Mouse (Mus musculus): ENCODE results near the gene Lrrc8a. TPM values are rescaled to one million over a fixed set of nuclear protein-coding genes. Genes with fewer than 3 reads are reported as not detected.

Gene Lrrc8a
- polyA plus RNA-seq, 1 experiment from 2014 or later = 62.2 TPM

GRCm38 (mm10) chr2:30256616-30257350, 19.3 kb downstream of the Lrrc8a start:
- 98% methylated on average over 30 of the region's 30 CpGs for WGBS
- Histone ChIP-seq H3K4me1 (ENCODE audit: control insufficient read depth, insufficient read depth, low read length) (no peaks in the 10 kb centered on the region), H3K27ac (ENCODE audit: low read depth, low read length) (no peak overlapping the region), H3K4me3 (ENCODE audit: low read depth, low read length) (no peak overlapping the region), H3K27me3 (ENCODE audit: control insufficient read depth, insufficient read depth, low read length) (no peaks in the 10 kb centered on the region), H3K4me2 (ENCODE audit: low read depth, low read length) (no peak overlapping the region), H3K9me3 (ENCODE audit: control insufficient read depth, low read length) (no peaks in the 10 kb centered on the region), H3K9ac (replicated peaks; ENCODE audit: low read depth, low read length) (no peak overlapping the region), H3K36me3 (ENCODE audit: control insufficient read depth, insufficient read depth, low read length) (peaks cover 47% of the 10 kb centered on the region)
- no peak for ATAC-seq (ENCODE audit: low read depth)

DNA sequence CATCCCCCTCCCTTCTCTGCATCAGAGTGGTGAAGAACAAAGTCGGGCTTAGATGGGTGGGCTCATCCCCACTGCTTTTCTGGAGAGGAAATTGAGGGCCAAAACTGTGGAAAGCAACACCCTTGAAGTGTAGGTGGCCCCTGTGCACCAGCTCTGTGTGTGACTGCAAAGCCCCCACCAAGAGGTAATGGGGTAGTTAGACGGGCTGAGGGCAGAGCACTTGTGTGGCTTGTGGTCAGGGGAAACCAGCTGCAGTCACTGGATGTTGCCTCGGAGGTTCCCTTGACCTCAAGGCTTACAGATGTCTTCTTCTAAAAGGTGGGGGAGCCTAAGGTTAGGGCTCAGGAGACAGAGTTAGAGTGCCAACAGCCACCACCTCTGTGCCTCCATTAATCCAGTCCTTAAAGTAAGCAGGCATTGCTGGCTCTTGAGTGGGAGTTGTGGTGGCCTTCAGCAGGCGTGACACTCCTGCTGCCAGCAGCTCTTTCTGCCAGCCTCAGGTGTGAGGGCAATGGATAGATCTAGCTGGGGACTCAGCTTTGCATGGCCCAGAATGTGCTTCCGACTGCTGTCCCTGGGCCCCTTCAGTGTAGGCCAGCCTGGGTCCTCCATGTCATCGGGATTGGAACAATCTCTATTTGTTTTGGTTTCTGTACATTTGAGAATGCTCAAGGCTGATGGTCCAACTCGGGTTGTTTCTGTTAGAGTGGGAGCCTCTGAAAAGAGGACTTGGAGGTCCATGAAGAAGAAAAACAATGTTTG, 20.4 kb downstream of the Lrrc8a start:
- no peaks in the 10 kb centered on the region for H3K9me3 ChIP-seq (ENCODE audit: control insufficient read depth, low read length)
- no peak overlapping the region for H3K9ac ChIP-seq (replicated peaks; ENCODE audit: low read depth, low read length)
- ATAC-seq (ENCODE audit: low read depth) = no peak
- no peaks in the 10 kb centered on the region for H3K4me1 ChIP-seq (ENCODE audit: control insufficient read depth, insufficient read depth, low read length)
- H3K27me3 ChIP-seq (ENCODE audit: control insufficient read depth, insufficient read depth, low read length) = no peaks in the 10 kb centered on the region
- no peak overlapping the region for H3K27ac ChIP-seq (ENCODE audit: low read depth, low read length)
- H3K36me3 ChIP-seq (ENCODE audit: control insufficient read depth, insufficient read depth, low read length) = peaks cover 51% of the 10 kb centered on the region
- no peak overlapping the region for H3K4me3 ChIP-seq (ENCODE audit: low read depth, low read length)
- 94% methylated on average over 7 of the region's 7 CpGs for WGBS
- no peak overlapping the region for H3K4me2 ChIP-seq (ENCODE audit: low read depth, low read length)

GRCm38 (mm10) chr2:30258600-30258999, 21.1 kb downstream of the Lrrc8a start:
- peaks cover 57% of the 10 kb centered on the region for H3K36me3 ChIP-seq (ENCODE audit: control insufficient read depth, insufficient read depth, low read length)
- no peak overlapping the region for H3K4me2 ChIP-seq (ENCODE audit: low read depth, low read length)
- no peak overlapping the region for H3K9ac ChIP-seq (replicated peaks; ENCODE audit: low read depth, low read length)
- no peak for ATAC-seq (ENCODE audit: low read depth)
- H3K9me3 ChIP-seq (ENCODE audit: control insufficient read depth, low read length) = no peaks in the 10 kb centered on the region
- 97% methylated on average over 4 of the region's 4 CpGs for WGBS
- H3K4me1 ChIP-seq (ENCODE audit: control insufficient read depth, insufficient read depth, low read length) = 0 out of 2 replicates have a peak, but pooled peaks cover 3% of the 10 kb centered on the region
- H3K27ac ChIP-seq (ENCODE audit: low read depth, low read length) = no peak overlapping the region
- no peaks in the 10 kb centered on the region for H3K27me3 ChIP-seq (ENCODE audit: control insufficient read depth, insufficient read depth, low read length)
- no peak overlapping the region for H3K4me3 ChIP-seq (ENCODE audit: low read depth, low read length)

- Histone ChIP-seq H3K4me2 (ENCODE audit: low read depth, low read length) (no peak overlapping the region), H3K36me3 (ENCODE audit: control insufficient read depth, insufficient read depth, low read length) (peaks cover 61% of the 10 kb centered on the region), H3K27ac (ENCODE audit: low read depth, low read length) (no peak overlapping the region), H3K9ac (replicated peaks; ENCODE audit: low read depth, low read length) (no peak overlapping the region), H3K27me3 (ENCODE audit: control insufficient read depth, insufficient read depth, low read length) (no peaks in the 10 kb centered on the region), H3K4me1 (ENCODE audit: control insufficient read depth, insufficient read depth, low read length) (0 out of 2 replicates have a peak, but pooled peaks cover 3% of the 10 kb centered on the region), H3K4me3 (ENCODE audit: low read depth, low read length) (no peak overlapping the region), H3K9me3 (ENCODE audit: control insufficient read depth, low read length) (no peaks in the 10 kb centered on the region)
- 91% methylated on average over 15 of the region's 15 CpGs for WGBS
- no peak for ATAC-seq (ENCODE audit: low read depth)
Measured at GRCm38 (mm10) chr2:30259131-30260064, 21.9 kb downstream of the Lrrc8a start.

GRCm38 (mm10) chr2:30261064-30261736, 23.7 kb downstream of the Lrrc8a start:
- Histone ChIP-seq H3K4me2 (ENCODE audit: low read depth, low read length) (no peak overlapping the region), H3K36me3 (ENCODE audit: control insufficient read depth, insufficient read depth, low read length) (peaks cover 48% of the 10 kb centered on the region), H3K27ac (ENCODE audit: low read depth, low read length) (no peak overlapping the region), H3K4me1 (ENCODE audit: control insufficient read depth, insufficient read depth, low read length) (peaks cover 6% of the 10 kb centered on the region; the same call in 1 of the 2 replicates), H3K9ac (replicated peaks; ENCODE audit: low read depth, low read length) (no peak overlapping the region), H3K27me3 (ENCODE audit: control insufficient read depth, insufficient read depth, low read length) (no peaks in the 10 kb centered on the region), H3K4me3 (ENCODE audit: low read depth, low read length) (no peak overlapping the region), H3K9me3 (ENCODE audit: control insufficient read depth, low read length) (no peaks in the 10 kb centered on the region)
- WGBS = 94% methylated on average over 4 of the region's 4 CpGs
- ATAC-seq (ENCODE audit: low read depth) = no peak

GRCm38 (mm10) chr2:30261921-30262839, 24.7 kb downstream of the Lrrc8a start:
- ATAC-seq (ENCODE audit: low read depth) = no peak
- Histone ChIP-seq H3K4me1 (ENCODE audit: control insufficient read depth, insufficient read depth, low read length) (peaks cover 6% of the 10 kb centered on the region; the same call in 1 of the 2 replicates), H3K4me2 (ENCODE audit: low read depth, low read length) (no peak overlapping the region), H3K9me3 (ENCODE audit: control insufficient read depth, low read length) (no peaks in the 10 kb centered on the region), H3K9ac (replicated peaks; ENCODE audit: low read depth, low read length) (no peak overlapping the region), H3K36me3 (ENCODE audit: control insufficient read depth, insufficient read depth, low read length) (peaks cover 38% of the 10 kb centered on the region), H3K4me3 (ENCODE audit: low read depth, low read length) (no peak overlapping the region), H3K27me3 (ENCODE audit: control insufficient read depth, insufficient read depth, low read length) (no peaks in the 10 kb centered on the region), H3K27ac (ENCODE audit: low read depth, low read length) (no peak overlapping the region)
- 86% methylated on average over 18 of the region's 18 CpGs for WGBS

GRCm38 (mm10) chr2:30262840-30263441, 25.4 kb downstream of the Lrrc8a start:
- 43% methylated on average over 4 of the region's 4 CpGs for WGBS
- Histone ChIP-seq H3K9ac (replicated peaks; ENCODE audit: low read depth, low read length) (no peak overlapping the region), H3K9me3 (ENCODE audit: control insufficient read depth, low read length) (no peaks in the 10 kb centered on the region), H3K4me1 (ENCODE audit: control insufficient read depth, insufficient read depth, low read length) (peaks cover 6% of the 10 kb centered on the region; the same call in 1 of the 2 replicates), H3K4me2 (ENCODE audit: low read depth, low read length) (no peak overlapping the region), H3K4me3 (ENCODE audit: low read depth, low read length) (no peak overlapping the region), H3K27me3 (ENCODE audit: control insufficient read depth, insufficient read depth, low read length) (no peaks in the 10 kb centered on the region), H3K27ac (ENCODE audit: low read depth, low read length) (no peak overlapping the region), H3K36me3 (ENCODE audit: control insufficient read depth, insufficient read depth, low read length) (peaks cover 31% of the 10 kb centered on the region)
- ATAC-seq (ENCODE audit: low read depth) = peak; percentile 80
